Mouse (Mus musculus): ENCODE results near the gene Cbx5.

DNA sequence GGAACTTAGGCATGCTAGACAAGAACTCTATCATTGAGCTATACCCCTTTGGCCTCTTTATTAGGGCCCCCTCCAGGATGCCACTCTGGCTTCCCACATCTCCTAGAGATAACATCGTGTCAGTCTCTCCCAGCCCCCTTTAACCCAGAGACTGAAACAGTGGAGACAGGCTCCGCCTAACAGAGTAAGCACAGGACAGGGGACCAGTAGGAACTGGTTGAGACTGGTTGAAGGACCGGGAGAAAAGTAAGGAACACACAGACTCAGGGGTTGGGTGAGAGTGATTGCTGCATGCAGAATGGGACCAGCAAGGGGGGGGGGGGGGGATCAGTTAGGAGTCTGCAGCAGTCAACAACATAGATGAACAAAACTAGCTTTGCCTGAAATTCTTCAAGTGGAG, 95.4 kb downstream of the Cbx5 start:
- TF ChIP-seq POLR2A (IDR thresholded peaks at IDR 0.05; ENCODE audit: insufficient read length, low read depth) (no peak), POLR2AphosphoS2 (IDR thresholded peaks at IDR 0.05; ENCODE audit: insufficient read length, low read depth) (no peak), E2F4 (IDR thresholded peaks at IDR 0.05; ENCODE audit: insufficient read depth) (no peak)

Measured in myocyte (in vitro differentiated cells).